Mouse (Mus musculus) neural tube, embryonic 10.5 days (tissue): Measurements from ENCODE around the gene 4930404N11Rik.
A peak's percentile ranks its signal among the peaks of the same experiment; 100 is the strongest.

Source experiments
- DNase-seq: peaks from one replicate; pipeline ENCODE4 v3.0.0-alpha.2; 2017; ENCODE audit warnings: low spot score; ENCODE audit errors: extremely low spot score

The 4930404N11Rik gene

DNA sequence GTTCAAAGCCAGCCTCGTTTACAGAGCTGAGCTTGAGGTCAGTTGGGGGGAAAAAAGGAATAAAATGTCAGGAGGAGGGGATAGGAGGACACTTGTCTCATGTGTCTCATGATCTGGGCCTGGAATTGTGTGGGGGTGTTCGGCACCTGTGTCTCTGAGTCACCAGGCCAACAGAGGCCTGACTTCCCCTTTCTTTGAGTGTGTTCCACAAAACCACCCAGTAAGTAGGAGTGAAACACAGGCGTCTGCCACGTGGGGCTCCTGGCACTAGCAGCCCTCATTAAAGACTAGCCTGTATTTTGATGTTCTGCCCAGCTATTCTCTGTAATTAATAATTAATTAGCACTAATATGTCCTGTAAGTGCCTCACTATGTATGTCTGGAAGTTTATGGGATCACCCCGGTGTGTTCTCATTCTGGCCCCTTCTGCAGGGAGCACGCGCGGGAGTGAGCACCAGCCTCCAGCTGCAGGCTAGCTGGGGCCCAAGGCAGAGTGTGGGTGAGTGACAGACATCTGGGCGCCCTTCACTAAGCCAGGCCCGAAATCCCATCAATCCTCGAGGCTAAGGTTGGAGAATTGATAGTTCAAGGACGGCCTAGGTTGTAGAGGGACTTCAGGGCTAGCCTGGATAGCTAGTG, 9.1 kb downstream of the 4930404N11Rik start:
- DNase-seq: no peak

DNA sequence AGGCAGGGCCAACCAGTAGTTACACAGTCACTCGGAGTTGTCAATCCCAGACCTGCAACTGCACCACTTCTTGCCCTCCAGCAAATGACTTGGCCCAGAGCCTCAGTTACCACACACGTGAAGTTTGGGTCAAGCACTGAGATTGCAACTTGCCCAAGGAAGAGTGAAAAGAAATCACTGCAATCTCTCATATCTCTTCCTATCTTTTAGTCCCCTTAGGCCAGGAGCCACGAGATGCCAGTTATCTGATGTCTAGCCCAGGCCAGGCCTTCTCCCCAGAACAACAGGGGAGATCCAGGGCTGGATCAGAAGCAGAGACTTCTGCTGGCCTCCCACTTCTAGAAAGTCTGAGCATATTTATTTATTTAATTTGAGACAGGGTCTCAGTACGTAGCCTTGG, 10.1 kb downstream of the 4930404N11Rik start:
- no peak for DNase-seq

DNA sequence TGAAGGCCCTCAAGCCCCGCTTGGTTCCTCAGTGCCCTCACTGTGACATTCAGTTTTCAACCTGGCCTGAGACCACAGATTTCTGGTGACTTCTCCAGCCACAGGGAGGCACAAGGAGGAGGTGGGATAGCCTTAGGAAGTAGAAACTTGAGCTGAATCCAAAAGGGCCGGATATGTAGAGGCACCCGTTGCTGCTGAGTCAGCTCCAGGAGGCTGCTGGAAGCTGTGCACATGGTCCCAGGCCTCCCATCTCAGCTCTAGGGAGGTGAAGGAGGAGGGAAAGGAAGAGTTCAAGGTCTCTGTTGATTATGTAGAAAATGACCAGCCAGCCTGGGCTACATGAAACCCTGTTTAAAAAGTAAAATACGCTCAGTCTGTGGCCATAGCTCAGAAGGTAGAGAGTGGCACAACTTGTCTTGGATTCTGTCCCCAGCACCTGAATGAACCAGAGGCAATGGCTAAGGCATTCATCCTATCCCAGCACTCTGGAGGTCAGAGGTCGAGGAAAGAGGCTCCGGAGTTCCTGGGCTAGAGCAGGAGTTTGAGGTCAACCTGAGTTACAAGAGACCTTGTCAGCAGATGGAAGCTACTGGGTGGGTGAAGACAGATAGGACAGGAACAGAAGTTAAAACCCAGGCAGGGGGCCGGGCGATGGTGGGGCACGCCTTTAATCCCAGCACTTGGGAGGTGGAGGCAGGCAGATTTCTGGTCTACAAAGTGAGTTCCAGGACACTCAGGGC, 10.7 kb downstream of the 4930404N11Rik start:
- DNase-seq: no peak

DNA sequence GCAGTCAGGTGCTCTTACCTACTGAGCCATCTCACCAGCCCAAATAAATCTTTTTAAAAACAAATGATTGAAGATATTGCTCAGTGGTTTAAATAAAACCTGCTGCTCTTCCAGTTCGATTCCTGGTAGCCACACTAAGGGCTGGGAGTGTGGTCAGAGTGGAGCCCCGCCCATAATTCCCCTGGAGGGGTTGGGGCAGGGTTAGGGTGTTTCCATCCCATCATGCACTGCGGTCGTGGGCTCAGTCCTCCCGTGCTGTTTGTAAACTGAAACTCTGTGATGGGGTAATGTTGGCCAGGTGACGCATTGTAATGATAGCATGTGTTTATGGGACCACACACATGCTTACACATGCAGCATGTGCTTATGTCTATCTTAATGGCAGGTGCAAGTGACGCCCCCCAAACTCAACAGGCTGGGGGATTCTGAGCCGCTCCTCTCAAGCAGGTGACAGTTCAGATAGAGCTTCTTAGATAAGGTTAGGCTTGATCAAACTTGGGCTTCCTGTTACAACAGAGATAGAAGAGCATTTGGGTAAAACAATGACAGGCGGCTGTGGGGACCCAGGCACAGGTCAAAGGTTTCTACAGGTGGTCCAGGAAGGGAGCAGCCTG, 13.8 kb downstream of the 4930404N11Rik start:
- DNase-seq: no peak

DNA sequence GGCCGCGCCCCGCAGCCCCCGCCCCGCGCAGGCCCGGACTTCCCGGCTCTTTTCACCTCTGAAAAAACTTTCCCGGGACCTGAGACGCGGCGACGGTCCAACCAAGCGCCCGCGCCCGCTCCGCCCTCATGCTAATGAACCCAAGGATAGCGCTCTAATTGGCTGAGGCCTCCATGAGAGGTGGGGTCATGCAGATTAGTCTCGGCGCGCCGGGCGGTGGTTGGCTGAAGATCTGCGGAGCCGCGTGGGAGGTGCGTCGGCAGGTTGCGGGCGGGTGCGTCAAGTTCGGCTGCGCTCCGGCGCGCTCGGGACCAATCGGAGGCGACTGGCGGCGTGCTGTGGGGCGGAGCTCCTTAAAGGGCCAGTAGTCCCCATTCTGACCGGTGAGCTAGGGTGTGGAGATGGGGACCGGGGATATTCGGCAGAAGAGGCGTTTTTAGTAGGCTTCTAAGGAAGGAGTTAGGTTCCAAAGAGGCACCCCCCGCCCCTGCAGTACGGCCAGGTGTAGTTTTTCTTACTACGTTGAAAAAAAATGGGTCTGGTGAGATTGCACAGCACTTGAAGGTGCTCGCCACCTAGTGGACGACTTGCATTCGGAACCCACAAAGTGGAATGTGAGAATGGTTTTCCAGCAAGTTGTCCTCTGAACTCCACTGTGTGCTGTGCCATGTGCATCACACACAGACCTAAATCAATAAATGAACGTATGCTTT, 15.1 kb downstream of the 4930404N11Rik start, which contains the start of gene Hmg20b:
Gene Hmg20b (minus strand): TSS at position 130 of the 713 bp plus-strand sequence.
- peak; percentile 96 for DNase-seq

DNA sequence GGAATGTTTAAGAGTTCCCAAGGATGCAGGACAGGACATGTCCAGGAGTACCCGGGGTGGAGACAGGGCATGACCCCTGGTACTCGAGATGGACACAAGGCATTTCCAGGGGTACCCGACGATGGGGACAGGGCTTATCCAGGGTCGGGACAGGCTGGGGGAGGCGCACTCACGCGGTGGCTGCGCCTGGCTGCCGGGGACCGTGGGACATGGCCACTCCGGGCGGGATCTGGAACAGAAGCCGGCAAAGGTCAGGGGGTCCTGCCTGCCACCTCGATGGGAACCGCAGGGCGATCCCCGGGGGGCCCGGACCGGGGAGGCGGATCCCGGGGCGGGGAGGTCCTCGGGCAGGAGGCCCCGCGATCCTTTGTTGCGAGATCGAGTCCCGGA, 15.7 kb downstream of the 4930404N11Rik start:
- no peak for DNase-seq

DNA sequence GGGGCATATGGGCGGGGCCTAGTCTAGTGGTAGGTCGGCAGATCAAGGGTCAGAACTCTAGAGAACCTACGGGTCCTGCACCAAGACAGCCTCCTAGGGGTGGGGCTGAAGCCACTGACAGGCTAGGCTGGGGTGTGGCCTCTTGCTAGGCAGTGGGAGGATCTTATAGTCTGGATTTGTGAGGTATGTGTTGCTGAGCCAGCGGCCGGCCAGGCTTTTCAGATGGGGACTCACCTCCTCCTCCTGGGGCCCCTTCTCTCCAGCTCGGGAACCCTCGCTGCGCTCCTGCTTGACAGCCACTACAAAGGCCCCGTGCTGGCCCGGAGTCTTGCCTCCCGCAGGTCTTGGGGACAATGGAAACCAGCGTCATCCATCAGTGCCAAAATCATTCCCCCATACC, 16.5 kb downstream of the 4930404N11Rik start:
- no peak for DNase-seq

DNA sequence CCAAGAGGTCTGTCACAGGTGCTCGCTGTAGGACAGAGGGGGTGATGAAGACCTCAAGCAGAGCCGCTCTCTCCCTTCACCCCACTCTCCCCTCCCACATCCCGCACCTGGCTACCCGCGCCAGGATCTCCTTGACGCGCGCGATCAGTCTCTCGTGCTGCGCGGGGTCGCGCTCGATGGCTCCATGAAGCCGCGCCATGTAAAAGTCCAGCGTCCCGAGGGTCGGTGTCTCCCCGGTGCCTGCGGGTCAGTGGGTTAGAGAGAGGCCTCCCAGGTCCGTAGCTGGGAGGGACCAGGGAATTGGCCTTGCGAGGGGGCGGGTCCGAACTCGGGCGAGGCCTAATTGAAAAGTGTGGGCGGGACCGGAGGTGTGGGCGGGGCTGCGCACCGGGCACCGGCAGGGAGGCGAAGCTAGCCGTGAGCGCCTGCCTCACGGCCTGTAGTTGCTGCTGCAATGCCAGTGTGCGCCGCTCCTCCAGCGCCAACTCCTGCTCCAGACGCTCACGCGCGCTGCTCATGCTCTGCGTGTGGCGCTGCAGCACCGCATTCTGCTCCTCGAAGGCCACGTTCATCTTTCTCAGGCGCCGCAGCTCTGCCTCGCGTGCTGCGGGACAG, 19.1 kb downstream of the 4930404N11Rik start:
- DNase-seq: peak; percentile 67

DNA sequence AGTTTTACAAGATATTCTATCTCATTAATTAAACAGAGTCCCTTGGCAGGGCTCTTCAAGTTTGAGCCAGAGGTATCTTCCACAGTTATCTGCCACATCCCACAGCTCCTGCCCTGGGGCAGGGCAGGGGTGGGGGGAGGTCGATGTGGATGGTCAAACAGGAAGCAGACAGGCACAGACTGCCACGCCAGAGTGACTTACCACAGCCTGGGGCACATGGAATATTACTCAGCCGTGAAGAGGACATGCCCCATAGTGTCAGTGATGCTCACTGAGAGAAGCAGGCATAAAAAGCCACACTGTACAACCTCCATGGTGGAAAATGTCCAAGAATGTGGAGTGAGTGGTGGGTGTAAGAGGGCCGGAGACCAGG, 20.5 kb downstream of the 4930404N11Rik start:
- DNase-seq: no peak

DNA sequence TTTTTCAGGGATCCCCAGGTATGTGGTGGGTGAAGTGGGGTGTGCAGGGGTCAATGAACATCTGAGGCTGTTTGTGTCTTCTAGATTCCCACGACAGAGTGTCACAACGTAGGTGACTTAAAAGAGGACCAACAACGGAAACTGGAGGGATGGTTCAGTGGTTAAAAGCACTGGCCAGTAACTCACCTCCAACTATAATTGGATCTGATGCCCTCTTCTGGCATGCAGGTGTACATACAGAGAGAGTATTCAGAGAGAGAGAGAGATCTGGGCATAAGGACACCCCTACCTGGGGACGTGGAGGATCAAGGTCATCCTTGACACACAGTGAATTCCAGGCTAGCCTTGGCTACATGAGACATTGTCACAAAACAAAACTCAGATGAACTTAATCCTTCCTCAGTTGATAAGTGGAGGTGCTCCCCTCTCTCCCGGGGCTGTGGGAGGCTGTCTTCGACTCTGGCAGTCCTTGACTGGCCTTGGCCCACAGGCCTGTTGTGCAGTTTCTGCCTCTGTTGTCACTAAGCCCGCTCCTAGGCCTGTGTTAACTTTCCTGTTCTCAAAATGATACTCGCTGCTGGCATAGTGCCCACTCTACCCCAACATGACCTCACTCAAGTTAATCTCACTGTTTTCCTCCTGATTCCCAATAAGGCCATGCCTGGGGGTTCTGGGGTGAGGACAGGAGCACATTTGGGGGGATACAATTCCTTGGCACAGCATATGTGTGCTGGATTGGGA, 21.0 kb downstream of the 4930404N11Rik start:
- DNase-seq: no peak

DNA sequence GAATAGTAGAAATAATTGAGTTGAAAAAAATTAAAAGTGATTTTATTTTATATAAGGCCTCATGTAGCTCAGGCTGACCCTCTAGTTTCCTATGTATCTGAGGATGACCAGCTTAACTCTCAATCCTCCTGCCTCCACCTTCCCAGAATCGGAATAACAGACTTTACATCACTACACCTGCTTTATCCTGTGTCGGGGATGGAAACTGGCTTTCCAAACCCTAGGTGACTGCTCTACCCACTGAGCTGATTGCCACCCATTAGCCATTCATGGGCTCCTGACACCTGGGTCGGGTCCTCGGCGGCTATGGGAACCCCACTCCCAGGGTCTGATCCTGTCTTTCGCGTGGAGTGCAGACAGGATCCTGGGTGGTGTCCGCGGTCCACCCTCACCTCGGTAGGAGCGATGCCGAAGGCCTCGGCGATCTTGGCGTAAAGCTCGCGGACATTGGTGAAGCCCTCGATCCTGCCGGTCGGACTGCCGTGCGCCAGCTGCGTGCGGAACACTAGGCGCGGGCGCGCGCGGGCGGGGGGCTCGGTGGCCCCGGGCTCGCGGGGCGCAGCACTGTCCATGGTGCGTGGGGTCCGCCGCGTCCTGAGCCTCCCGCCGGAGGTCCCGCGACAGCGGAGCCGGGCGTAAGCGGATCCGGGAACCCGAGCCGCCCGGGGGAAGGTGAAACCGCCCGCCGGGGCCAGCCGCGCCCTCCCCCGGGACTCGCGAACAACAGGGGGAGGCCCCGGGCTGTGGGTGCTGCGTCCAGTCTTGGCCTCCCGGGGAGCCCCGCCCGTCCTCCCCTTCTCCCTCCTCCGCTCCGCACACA, 22.7 kb downstream of the 4930404N11Rik start, which contains the start of gene Gipc3:
Gene Gipc3 (minus strand): TSS at position 581 of the 820 bp plus-strand sequence.
- no peak for DNase-seq

DNA sequence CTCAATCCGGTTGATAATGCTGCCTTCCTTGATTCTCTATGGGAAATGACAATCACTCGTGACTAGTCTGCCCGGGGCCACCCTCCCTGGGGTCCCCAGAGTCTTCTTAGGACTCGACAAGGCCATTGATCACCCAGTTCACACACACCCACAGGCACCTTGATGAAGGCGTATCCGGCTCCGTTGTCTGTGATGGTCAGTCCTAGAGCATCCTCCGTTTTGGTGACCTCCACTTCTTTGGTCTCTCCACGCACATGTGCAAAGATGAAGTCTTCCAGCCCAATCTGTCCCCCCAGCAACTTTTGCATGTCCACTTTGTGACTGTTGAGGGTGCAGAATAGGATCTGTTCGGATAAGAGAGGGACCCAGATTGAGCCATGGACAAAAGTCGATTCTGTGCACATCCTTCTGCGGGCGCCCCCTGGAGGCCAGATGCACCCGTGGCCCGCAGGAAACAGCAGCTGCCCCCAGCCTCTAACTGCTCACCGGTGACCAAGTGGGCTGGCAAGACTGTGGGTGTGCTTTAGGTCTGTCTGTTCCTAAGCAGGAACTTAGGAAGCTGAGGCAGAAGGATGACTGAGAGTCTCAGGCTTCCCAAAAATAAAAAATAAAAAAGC, 24.2 kb downstream of the 4930404N11Rik start:
- DNase-seq: peak; percentile 79

DNA sequence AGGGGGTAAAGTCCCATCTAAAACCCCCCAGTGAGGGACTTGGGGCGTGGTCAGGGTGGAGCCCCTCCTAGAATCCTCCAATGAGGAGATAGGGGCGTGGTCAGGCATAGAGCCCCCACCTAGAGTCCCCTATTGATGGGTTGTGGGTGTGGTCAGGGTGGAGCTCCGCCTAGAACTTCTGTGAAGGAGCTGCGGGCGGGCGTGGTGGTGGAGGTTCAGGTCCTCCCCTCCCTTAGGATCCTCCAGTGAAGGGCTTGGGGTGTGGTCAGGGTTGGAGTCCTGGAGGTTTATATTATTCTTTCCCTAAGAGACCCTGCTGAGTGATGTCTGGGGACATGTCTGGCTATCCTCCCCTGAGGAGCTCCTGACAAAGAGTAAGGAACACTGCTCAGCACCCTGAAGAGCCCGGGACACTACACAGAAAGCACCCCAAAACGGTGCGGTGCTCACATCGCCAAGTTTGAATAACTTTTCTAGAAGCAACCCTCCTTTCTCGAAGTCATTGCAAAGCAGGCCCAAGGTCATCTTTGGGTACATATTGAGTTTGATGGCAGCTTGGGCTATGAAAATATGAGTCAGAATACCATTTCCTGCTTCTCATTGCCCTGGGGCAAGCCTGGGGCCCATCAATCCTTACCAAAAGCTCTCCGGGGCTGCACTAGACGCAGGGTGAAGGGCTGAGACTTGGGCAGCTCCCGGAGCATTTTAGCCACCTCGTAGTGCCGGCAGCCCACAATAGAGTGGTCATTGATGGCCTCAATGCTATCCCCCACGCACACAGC, 24.9 kb downstream of the 4930404N11Rik start:
- no peak for DNase-seq

DNA sequence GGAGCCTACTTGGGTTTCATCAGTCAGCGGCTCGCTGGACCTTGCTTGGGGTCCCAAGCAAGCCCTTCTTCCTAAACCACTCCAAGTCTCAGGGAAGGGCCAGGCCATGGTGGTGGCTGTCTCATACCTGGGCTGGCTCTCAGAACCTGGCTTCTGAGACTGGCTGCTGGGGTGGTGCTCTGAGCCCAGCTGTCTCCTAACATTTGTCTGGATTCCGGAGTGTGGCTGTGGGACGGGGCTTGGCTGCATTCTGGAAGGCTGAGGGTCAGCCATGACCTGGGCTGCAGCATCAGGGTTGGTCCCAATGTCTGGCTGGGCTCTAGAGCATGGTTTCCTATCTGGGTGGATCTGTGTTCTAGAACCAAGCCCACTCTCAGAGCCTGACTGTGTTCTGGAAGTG, 29.1 kb downstream of the 4930404N11Rik start:
- no peak for DNase-seq

DNA sequence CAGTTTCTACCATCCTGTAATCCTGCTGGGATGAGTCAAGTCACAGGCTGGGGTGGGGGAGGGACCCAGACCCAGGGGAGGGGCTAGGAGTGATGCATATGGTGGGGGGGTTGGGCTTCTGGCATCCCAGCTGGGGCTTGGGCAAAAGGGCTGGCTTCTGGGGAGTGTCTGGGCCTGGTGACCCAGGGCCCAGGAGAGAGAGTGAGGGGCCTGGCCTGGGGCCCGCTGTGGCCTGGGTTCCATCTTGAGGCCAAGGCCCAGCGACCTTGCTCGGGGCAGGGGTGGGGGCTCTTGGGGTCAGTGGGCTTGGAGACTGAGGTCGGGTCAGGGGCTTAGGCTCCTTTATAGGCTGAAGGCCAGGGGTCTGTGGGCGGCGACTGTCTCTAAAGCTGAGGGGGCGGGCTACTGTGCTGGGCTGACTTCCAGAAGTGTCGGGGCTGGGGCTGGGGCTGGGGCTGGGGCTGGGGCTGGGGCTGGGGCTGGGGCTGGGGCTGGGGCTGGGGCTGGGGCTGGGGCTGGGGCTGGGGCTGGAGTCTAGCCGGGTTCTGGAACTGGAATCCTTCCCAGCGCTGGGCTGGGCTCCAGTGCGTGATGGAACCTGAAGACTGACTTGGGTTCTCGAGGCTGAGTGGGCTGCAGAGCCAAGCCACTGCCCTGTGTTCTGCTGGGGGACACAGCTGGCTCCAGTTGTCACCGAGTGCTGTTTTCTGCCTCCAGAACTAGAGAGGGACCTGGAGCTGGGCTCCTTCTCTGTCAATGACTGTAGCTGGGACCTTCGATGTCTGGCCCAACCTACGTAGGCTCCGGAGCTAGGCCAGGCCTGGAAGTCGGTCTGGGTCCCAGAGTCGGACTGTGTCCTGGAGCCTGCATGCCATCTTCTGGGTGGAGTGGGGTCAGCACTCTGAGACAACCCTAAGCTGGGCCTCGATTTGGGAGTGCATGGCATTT, 29.9 kb downstream of the 4930404N11Rik start:
- peak; percentile 49 for DNase-seq

DNA sequence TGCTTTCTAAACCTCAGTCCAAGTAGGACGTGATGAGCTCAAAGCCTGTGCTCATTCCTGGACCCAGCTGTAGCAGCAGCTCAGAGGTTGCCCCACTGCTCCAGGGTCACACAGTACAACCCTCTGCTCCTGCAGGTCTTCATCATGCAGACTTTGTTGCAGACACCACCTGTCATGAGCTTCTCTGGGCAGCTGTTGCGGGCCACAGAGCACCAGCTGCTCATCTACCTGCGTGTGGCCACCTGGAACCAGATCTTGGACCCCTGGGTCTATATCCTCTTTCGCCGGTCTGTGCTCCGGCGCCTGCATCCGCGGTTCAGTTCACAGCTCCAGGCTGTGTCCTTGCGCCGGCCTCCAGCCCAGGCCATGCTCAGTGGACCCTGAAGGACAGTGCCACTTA, 31.3 kb downstream of the 4930404N11Rik start:
- no peak for DNase-seq

DNA sequence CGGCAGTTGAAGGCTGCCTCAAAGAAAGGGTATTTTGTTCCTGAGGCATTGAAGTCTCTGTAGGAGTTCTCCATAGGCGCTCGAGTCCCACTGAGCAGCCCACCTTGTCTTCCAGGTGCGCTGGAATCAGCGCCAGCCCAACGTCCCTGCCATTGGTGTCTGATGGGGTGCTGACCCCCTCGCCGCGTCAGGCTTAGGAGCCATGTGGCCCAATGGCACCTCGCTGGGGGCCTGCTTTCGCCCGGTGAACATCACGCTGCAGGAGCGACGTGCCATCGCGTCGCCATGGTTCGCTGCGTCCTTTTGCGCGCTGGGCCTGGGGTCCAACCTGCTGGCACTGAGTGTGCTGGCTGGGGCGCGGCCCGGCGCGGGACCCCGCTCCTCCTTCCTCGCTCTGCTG, 33.3 kb downstream of the 4930404N11Rik start:
- DNase-seq: no peak

DNA sequence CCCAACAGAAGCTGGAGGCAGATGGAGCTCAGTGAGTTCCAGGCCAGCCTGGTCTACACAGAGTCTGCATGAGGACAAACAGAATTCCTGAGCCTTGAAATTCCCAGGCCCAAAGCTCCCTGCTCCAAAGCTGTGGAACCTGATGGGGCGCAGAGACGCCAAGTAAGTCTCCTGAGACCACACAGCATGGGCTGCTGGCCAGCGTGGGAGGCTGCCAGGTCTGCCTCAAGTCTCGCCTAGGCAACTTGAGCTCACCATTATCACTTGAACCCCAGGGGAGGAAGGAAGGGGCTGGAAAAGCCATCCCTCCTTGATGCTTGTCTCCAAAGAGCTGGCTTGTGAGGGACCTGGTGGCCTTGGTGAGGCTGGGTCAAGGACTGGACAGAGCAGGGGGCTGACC, 35.6 kb downstream of the 4930404N11Rik start:
- DNase-seq: no peak
